Mouse (Mus musculus): Measurements from ENCODE around the gene Slc6a9.

Slc6a9 gene

GRCm38 (mm10) chr4:117878301-117878700, 44.0 kb downstream of the Slc6a9 start:
- no peak for DNase-seq (ENCODE audit: low spot score)

GRCm38 (mm10) chr4:117878703-117879102, 44.4 kb downstream of the Slc6a9 start:
- DNase-seq (ENCODE audit: low spot score) = no peak

- no peak for DNase-seq (ENCODE audit: low spot score)
Observed at GRCm38 (mm10) chr4:117882701-117883691, 48.7 kb downstream of the Slc6a9 start, which contains the start of gene B4galt2. Gene B4galt2, minus strand, starts transcription at chr4:117883487.

- DNase-seq (ENCODE audit: low spot score) = no peak
Observed at GRCm38 (mm10) chr4:117884146-117884545, 49.8 kb downstream of the Slc6a9 start.

- no peak for DNase-seq (ENCODE audit: low spot score)
Observed at GRCm38 (mm10) chr4:117885093-117885492, 50.8 kb downstream of the Slc6a9 start.

- DNase-seq (ENCODE audit: low spot score) = no peak
Observed at GRCm38 (mm10) chr4:117885994-117886393, 51.7 kb downstream of the Slc6a9 start.

GRCm38 (mm10) chr4:117886644-117887043, 52.3 kb downstream of the Slc6a9 start:
- no peak for DNase-seq (ENCODE audit: low spot score)

- DNase-seq (ENCODE audit: low spot score) = peak; percentile 80
Observed at GRCm38 (mm10) chr4:117887133-117887532, 52.8 kb downstream of the Slc6a9 start, which contains the start of gene Atp6v0b. Gene Atp6v0b, minus strand, starts transcription at chr4:117887333.

GRCm38 (mm10) chr4:117887920-117888319, 53.6 kb downstream of the Slc6a9 start:
- no peak for DNase-seq (ENCODE audit: low spot score)

GRCm38 (mm10) chr4:117889471-117889870, 55.2 kb downstream of the Slc6a9 start:
- no peak for DNase-seq (ENCODE audit: low spot score)

- no peak for DNase-seq (ENCODE audit: low spot score)
Observed at GRCm38 (mm10) chr4:117890031-117890430, 55.7 kb downstream of the Slc6a9 start.

- DNase-seq (ENCODE audit: low spot score) = no peak
Observed at GRCm38 (mm10) chr4:117890750-117891149, 56.4 kb downstream of the Slc6a9 start.

GRCm38 (mm10) chr4:117891738-117892161, 57.4 kb downstream of the Slc6a9 start, which contains the start of gene Dph2:
Gene Dph2, minus strand, starts transcription at chr4:117892032.
- DNase-seq (ENCODE audit: low spot score) = peak; percentile 67

GRCm38 (mm10) chr4:117893376-117893775, 59.1 kb downstream of the Slc6a9 start:
- DNase-seq (ENCODE audit: low spot score) = no peak

- no peak for DNase-seq (ENCODE audit: low spot score)
Observed at GRCm38 (mm10) chr4:117894601-117895000, 60.3 kb downstream of the Slc6a9 start.

GRCm38 (mm10) chr4:117895339-117895738, 61.0 kb downstream of the Slc6a9 start:
- no peak for DNase-seq (ENCODE audit: low spot score)

GRCm38 (mm10) chr4:117896031-117896430, 61.7 kb downstream of the Slc6a9 start:
- DNase-seq (ENCODE audit: low spot score) = no peak

GRCm38 (mm10) chr4:117898111-117898510, 63.8 kb downstream of the Slc6a9 start:
- DNase-seq (ENCODE audit: low spot score) = no peak

GRCm38 (mm10) chr4:117904094-117904493, 69.8 kb downstream of the Slc6a9 start:
- no peak for DNase-seq (ENCODE audit: low spot score)

GRCm38 (mm10) chr4:117904761-117905160, 70.5 kb downstream of the Slc6a9 start:
- no peak for DNase-seq (ENCODE audit: low spot score)

GRCm38 (mm10) chr4:117906196-117906595, 71.9 kb downstream of the Slc6a9 start:
- no peak for DNase-seq (ENCODE audit: low spot score)

GRCm38 (mm10) chr4:117908834-117909453, 74.6 kb downstream of the Slc6a9 start:
- DNase-seq (ENCODE audit: low spot score) = no peak

- no peak for DNase-seq (ENCODE audit: low spot score)
Observed at GRCm38 (mm10) chr4:117912131-117912561, 77.8 kb downstream of the Slc6a9 start.

Data from layer of hippocampus, adult 9-10 months (tissue).